Mouse (Mus musculus) brain, embryonic 18.5 days (tissue): ENCODE measurements at regions not wholly inside any gene's neighbourhood (a gene's known extent, or its start where the extent isn't known, plus 50 kb on each side); places are given as distances from the start of the nearest gene placed in this dataset.

ENCODE experiments used
- DNase-seq: peaks from one replicate; pipeline ENCODE4 v3.0.0-alpha.2; 2012; ENCODE audit warnings: low read depth, low spot score

- no peak for DNase-seq
Measured at GRCm38 (mm10) chr15:70489548-70489947, 3344.8 kb upstream of the Gm6569 start.

DNA sequence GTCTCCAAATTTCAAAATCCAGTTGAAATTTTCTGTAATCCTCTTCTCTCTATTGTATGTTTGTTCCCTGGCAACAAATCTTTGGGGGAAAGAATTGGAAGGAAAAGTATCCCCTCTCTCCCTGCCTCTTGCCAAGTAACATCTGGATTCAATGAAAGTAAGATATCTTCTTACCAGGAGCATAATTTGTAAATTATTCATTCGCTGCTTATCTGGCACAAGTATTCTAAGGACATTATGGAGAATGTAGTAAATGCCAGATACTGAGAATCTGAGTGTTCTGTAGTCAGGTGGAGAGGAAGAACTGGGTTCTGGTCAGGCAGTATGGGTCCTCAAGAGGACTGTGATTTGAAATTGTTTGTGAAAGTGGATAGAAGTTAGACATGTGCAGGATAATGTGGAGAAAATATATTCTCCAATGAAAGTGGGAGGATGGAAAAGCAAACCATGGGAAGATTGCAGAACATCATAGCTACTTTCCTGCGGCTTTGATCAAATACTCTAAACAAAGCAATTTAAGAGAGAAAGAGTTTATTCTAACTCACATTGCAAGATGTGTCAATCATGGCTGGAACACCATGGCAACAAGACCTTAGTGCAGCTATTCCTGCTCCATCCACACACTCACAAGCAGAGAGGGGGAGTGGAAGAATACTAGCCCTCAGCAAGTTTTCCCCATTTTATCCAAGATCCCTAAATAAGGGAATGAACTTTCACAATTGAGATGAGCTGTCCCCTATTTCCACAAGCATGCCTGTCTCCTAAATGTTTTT, 3327.1 kb upstream of the Gm6569 start:
- DNase-seq, result no peak

DNA sequence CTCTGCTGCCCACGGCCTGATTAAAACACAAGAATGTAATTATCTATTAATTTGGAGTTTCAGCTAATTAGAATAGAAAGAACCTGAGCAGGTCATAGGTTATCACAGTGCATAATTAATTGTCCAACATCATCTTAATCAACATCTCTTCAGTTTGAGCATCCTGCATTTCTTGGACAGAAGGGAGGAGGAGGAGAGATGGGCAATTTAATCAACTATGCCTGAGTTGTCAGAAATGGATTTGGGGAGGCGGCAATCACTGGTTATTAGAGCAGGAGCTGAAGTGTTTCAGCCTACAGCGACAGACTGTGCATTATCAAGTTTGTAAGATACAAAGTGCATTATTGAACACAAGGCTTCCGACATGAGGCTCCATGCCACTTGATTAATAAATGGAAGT, 3313.8 kb upstream of the Gm6569 start:
- no peak for DNase-seq

DNA sequence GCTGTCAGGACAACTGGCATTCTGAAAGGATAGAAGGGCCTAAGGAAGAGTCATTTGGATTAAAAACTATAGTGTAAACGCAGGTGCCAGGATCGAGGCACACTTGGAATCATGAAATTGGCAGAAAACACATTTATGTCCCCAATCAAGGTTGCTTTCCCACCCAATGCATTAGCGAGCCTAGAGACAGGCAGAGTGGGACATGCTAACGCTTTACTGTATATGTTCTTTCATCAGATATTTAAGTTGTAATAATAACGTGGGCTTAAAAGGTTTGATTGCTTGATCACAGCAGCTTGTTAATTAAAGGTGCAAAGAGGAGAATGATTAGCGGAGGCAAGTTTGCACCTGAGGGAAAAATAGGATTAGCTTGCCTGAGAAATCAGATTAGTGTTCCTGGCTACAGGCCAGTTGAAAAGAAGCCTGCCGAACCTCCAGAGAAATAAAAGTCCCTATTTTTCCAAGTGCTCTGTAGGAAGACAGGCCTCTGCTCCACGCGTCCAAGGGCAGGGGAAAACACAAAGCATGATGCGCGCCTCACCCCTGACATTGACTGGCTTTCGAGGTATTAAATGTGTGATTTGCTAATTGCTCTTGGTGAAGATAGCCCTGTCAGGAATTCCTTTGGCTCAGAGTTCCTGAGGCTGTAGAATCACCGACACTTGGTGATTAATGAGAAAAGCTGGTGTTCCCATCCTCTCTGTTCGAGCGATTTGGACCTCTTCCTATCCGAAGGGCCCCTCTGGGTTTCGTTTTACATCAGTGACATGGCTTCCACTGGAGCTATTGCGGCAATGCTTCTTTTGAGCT, 3279.4 kb upstream of the Gm6569 start:
- DNase-seq, result no peak

DNA sequence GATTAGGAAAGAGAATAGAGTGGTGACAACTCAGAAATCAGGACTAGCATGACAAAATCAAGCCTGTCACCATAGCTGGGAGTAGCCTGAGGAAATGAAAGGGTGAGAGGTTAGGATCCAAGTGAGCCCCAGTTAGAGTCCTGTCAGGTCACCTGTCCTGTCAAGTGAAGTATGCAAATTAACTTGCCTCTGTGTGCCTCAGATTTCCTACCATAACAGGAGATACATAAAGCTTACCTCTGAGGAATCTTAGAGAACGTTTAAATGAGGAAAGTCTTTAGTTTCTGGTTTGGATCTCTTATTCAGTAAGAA, 3278.8 kb upstream of the Gm6569 start:
- DNase-seq, result no peak

- no peak for DNase-seq
Measured at GRCm38 (mm10) chr15:70594295-70594694, 3240.1 kb upstream of the Gm6569 start.

GRCm38 (mm10) chr15:70600762-70601489, 3233.4 kb upstream of the Gm6569 start:
- no peak for DNase-seq

- DNase-seq, result peak; percentile 67
Measured at GRCm38 (mm10) chr15:70605251-70605650, 3229.1 kb upstream of the Gm6569 start.

GRCm38 (mm10) chr15:70606896-70607295, 3227.5 kb upstream of the Gm6569 start:
- DNase-seq, result no peak

GRCm38 (mm10) chr15:70618131-70618674, 3216.2 kb upstream of the Gm6569 start:
- no peak for DNase-seq

GRCm38 (mm10) chr15:70641051-70641552, 3193.3 kb upstream of the Gm6569 start:
- no peak for DNase-seq

GRCm38 (mm10) chr15:70644447-70645202, 3189.7 kb upstream of the Gm6569 start:
- no peak for DNase-seq

DNA sequence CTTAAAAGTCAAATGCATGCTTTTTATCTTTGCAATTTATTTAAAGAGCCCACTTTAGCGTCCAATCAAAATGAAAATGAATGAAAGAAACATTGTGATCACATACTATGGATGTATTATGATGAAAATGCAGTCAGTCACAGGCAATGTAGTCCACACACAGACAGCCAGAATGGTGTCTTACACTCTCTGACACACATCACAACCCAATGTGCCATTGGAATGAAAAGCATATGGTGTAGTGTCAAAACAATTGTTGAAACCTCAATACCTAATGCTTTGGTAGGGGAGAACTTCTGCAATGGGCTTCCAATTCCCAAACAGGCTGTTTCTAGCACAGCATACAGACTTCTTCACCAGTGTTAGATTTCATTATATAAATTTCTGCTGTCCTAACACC, 3158.8 kb upstream of the Gm6569 start:
- DNase-seq, result peak; percentile 14

DNA sequence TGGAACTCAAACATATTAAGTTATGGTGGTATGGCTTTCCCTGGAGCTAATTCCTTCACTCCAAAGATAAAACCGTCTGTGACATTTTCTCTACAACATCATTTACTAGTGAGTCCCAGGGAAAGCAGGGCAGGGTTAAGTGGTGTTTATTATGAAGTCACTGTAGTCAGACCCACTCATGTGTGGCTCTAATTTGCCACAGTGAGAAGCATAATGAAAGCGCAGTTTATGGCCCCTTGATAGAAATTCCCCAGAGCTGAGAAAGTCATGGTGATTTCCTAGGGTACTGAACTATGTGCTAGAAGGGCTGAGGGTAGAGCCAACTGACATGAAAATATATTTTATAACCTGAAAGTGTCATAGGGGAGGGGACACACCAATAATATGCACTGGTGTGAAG, 3129.8 kb upstream of the Gm6569 start:
- no peak for DNase-seq

GRCm38 (mm10) chr15:70713736-70714135, 3120.6 kb upstream of the Gm6569 start:
- DNase-seq, result no peak

DNA sequence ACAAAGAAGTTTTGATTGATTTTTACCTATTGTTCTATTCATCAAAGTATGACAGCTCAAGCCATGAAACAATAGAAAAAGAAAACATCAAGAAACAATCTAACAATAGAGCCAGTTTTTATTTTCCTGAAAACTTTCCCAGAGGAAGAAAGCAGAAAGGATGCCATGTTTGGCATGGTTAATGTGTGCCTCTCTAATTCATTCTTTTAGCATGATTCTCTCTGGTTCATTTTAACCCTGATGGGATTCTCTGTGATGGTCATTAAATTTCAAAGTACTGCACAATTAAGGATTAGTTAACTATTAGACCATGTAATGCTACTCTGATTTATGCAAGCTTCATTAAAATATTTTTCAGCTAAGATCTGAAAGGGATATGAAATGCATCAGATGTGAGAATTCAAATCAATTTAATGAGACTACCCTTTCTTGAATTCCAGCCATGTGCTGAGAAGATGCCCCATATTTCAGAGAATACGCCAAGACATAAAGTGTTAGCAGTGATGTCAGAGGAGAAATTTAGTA, 3106.9 kb upstream of the Gm6569 start:
- DNase-seq, result no peak

DNA sequence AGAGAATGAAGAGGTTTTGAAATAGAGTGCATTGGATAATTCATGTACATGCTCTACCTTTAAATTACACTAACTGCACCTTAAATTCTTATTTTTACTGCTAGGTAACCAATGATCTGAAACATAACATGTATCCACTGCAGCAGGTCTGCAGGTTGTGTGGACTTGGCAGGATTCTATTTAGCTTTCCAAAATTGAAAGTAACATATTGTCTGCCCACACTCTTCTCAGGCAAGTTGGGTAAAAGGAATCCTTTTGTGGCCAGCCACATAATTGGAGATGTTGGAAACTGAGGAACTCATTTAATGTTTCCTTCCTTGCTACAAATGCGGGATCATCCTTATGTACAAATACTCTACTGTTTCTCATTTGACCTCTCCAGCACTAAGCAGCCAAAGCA, 3106.4 kb upstream of the Gm6569 start:
- DNase-seq, result no peak

- DNase-seq, result no peak
Measured at GRCm38 (mm10) chr15:70744239-70744638, 3090.1 kb upstream of the Gm6569 start.

DNA sequence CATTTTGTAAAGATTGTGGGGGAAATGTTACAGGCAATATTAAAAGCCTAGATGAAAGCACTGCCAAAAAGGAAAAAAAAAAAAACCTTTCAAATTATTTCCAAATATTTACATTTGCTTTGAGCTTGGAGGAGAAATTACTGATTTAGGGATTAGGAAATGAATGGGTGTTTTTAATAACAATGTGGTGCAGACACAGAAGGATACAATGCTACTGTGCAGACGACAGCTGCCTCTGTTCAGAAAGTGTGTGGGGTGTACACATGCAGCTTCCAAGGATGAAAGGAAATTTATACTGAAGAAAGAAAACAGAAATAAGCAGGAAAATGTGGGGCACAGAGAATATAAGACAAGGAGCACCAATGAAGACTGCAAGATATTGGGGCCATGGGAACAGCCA, 3070.3 kb upstream of the Gm6569 start:
- no peak for DNase-seq

DNA sequence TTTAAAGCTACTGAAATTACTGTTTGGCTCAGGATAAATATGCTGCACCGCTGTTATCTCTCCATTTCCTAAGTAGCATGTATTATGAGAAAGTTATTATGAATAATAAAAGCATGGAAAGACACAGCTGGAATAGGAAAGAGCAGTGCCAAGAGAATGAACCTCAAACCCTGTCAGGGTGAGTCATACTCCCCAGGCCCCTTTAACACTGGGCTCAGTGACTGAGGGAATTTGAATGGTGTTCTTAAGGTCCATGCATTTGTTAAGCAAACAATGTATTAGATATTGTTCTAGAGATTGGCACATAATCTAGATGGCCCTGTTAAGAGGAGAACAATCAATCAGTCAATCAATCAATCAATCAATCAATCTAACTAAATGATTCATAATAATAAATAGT, 3069.8 kb upstream of the Gm6569 start:
- DNase-seq, result no peak

DNA sequence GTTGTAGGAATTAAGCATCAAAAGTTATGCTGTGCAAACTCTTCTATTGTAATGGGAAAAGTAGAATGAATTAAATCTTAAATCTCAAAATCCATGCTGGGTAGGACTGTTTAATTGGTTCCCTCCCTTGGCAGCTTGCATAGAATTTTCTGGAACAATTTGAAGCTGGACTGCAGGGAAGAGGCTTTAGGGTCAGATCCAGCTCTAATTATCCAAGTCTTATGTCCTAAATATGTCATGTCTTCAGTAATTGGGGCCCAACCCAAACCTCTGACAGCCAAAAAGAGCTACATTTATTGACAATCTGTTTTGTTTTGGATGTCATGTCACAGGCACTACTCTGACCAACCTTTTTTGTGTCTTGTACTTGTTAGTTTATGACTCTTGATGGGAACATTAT, 3068.9 kb upstream of the Gm6569 start:
- DNase-seq, result no peak
